Mouse (Mus musculus): ENCODE measurements around the gene Slc38a4. TPM values are rescaled to one million over a fixed set of nuclear protein-coding genes. Genes with fewer than 3 reads are reported as not detected.

Slc38a4 gene
- total and polyA plus RNA-seq, 2 experiments from 2014 or later, result 3.9 to 4.5 TPM

DNA sequence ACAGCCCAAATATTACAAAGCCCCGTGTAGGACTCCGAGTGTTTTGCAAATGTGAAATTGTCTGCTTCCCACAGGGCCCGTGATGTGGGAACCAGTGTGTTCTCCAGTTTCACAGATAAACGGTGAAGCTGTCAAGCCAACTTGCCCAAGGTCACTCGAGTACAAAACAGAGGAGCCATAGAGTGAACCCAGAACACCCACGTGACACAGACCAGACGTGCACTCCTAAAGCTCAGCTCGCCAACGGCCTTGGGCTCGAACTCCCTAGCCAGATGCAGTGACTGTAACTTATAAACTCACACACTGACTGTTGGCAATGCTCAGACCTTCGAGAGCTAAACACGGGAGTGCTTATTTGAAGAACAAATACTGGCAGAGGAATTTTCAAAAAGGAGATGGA lies 5.3 kb downstream of the Slc38a4 start:
- Histone ChIP-seq H3K4me2 (ENCODE audit: low read depth, low read length, poor library complexity, severe bottlenecking) (no peak overlapping the region), H3K4me1 (ENCODE audit: insufficient read depth, low read length) (0 out of 2 replicates have a peak, but pooled peaks cover 3% of the 10 kb centered on the region), H3K4me3 (ENCODE audit: low read depth, low read length) (no peak overlapping the region), H3K27ac (ENCODE audit: low read depth, low read length) (no peak overlapping the region), H3K27me3 (ENCODE audit: insufficient read depth, low read length) (no peaks in the 10 kb centered on the region), H3K9me3 (ENCODE audit: low read length) (peaks cover 9% of the 10 kb centered on the region; the same call in 1 of the 2 replicates), H3K9ac (replicated peaks; ENCODE audit: low read length, poor library complexity, severe bottlenecking) (no peak overlapping the region), H3K36me3 (ENCODE audit: insufficient read depth, low read length) (no peaks in the 10 kb centered on the region)
- DNase-seq (ENCODE audit: low spot score) (no peak), ATAC-seq (ENCODE audit: low FRiP score) (no peak)
- TF ChIP-seq CTCF (IDR thresholded peaks at IDR 0.05), result no peak
- 81% methylated on average over 12 of the region's 12 CpGs for WGBS

GRCm38 (mm10) chr15:97050011-97050410 lies 5.7 kb downstream of the Slc38a4 start:
- H3K36me3 ChIP-seq (ENCODE audit: insufficient read depth, low read length), result no peaks in the 10 kb centered on the region
- H3K27me3 ChIP-seq (ENCODE audit: insufficient read depth, low read length), result no peaks in the 10 kb centered on the region
- H3K9ac ChIP-seq (replicated peaks; ENCODE audit: low read length, poor library complexity, severe bottlenecking), result no peak overlapping the region
- 74% methylated on average over 10 of the region's 10 CpGs for WGBS
- DNase-seq (ENCODE audit: low spot score) (no peak), ATAC-seq (ENCODE audit: low FRiP score) (no peak)
- no peak for TF ChIP-seq CTCF (IDR thresholded peaks at IDR 0.05)
- no peak overlapping the region for H3K4me2 ChIP-seq (ENCODE audit: low read depth, low read length, poor library complexity, severe bottlenecking)
- no peak overlapping the region for H3K27ac ChIP-seq (ENCODE audit: low read depth, low read length)
- 0 out of 2 replicates have a peak, but pooled peaks cover 3% of the 10 kb centered on the region for H3K4me1 ChIP-seq (ENCODE audit: insufficient read depth, low read length)
- H3K4me3 ChIP-seq (ENCODE audit: low read depth, low read length), result no peak overlapping the region
- H3K9me3 ChIP-seq (ENCODE audit: low read length), result peaks cover 5% of the 10 kb centered on the region; the same call in 1 of the 2 replicates

DNA sequence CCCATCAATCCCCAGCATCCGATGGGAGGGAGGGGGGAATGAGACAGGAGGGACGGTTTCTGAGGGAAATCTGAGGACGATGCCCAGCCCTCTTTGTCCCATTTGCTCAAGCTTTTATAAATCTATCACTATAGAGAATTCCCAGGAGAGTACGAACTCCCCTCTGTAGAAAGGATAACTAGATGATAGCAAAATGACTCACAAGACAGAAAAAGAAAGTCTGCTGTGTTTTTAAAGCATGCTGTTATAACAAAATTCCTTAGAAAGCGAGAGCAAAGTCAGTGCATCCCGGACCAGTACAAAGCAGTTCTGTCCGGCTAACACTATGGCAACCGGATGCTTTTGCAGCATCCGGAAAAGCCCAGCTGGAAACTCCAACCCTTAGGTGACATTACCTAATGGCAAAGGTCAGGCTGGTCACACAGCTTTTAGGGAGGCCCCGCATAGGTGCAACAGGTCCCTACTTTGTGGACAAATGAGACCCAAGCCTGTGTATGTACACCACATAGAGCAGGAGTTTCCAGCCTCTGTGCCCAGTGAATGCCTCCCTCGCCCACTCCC lies 6.4 kb downstream of the Slc38a4 start:
- no peak overlapping the region for H3K27ac ChIP-seq (ENCODE audit: low read depth, low read length)
- no peaks in the 10 kb centered on the region for H3K27me3 ChIP-seq (ENCODE audit: insufficient read depth, low read length)
- no peak overlapping the region for H3K9ac ChIP-seq (replicated peaks; ENCODE audit: low read length, poor library complexity, severe bottlenecking)
- no peak for TF ChIP-seq CTCF (IDR thresholded peaks at IDR 0.05)
- no peak overlapping the region for H3K4me2 ChIP-seq (ENCODE audit: low read depth, low read length, poor library complexity, severe bottlenecking)
- ATAC-seq (ENCODE audit: low FRiP score) (no peak), DNase-seq (ENCODE audit: low spot score) (no peak)
- H3K36me3 ChIP-seq (ENCODE audit: insufficient read depth, low read length), result no peaks in the 10 kb centered on the region
- 58% methylated on average over 11 of the region's 11 CpGs for WGBS
- H3K4me1 ChIP-seq (ENCODE audit: insufficient read depth, low read length), result 0 out of 2 replicates have a peak, but pooled peaks cover 3% of the 10 kb centered on the region
- no peak overlapping the region for H3K4me3 ChIP-seq (ENCODE audit: low read depth, low read length)
- H3K9me3 ChIP-seq (ENCODE audit: low read length), result no peaks in the 10 kb centered on the region

- ATAC-seq (ENCODE audit: low FRiP score) (no peak), DNase-seq (ENCODE audit: low spot score) (no peak)
- TF ChIP-seq CTCF (IDR thresholded peaks at IDR 0.05), result no peak
- Histone ChIP-seq H3K4me2 (ENCODE audit: low read depth, low read length, poor library complexity, severe bottlenecking) (no peak overlapping the region), H3K36me3 (ENCODE audit: insufficient read depth, low read length) (no peaks in the 10 kb centered on the region), H3K4me1 (ENCODE audit: insufficient read depth, low read length) (0 out of 2 replicates have a peak, but pooled peaks cover 3% of the 10 kb centered on the region), H3K4me3 (ENCODE audit: low read depth, low read length) (no peak overlapping the region), H3K27me3 (ENCODE audit: insufficient read depth, low read length) (no peaks in the 10 kb centered on the region), H3K27ac (ENCODE audit: low read depth, low read length) (no peak overlapping the region), H3K9ac (replicated peaks; ENCODE audit: low read length, poor library complexity, severe bottlenecking) (no peak overlapping the region), H3K9me3 (ENCODE audit: low read length) (no peaks in the 10 kb centered on the region)
- WGBS, result 93% methylated on average over 5 of the region's 5 CpGs
These were observed 7.5 kb downstream of the Slc38a4 start for GRCm38 (mm10) chr15:97048267-97048666.

DNA sequence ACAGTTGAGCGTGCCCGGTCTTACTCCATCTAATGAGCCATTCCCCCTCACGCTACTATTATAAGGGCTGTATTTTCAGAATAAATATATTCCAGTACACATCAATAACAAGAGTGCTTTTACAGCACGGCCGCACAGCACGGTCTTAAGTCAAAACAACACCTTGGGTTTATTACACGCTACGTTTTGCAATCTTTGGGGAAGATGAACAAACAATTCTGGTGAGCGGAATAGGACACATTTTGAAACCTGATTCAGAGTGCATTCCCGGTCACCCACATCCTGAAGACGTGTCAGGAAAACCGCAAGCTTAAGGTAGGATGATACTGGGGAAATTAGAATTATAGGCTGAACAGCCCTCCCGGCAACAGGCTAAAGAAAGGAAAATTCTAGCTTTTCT lies 11.8 kb downstream of the Slc38a4 start:
- H3K27ac ChIP-seq (ENCODE audit: low read depth, low read length), result no peak overlapping the region
- no peak overlapping the region for H3K9ac ChIP-seq (replicated peaks; ENCODE audit: low read length, poor library complexity, severe bottlenecking)
- H3K4me3 ChIP-seq (ENCODE audit: low read depth, low read length), result no peak overlapping the region
- WGBS, result 89% methylated on average over 13 of the region's 13 CpGs
- H3K36me3 ChIP-seq (ENCODE audit: insufficient read depth, low read length), result no peaks in the 10 kb centered on the region
- DNase-seq (ENCODE audit: low spot score), result no peak
- ATAC-seq (ENCODE audit: low FRiP score), result no peak
- no peaks in the 10 kb centered on the region for H3K4me1 ChIP-seq (ENCODE audit: insufficient read depth, low read length)
- no peak for TF ChIP-seq CTCF (IDR thresholded peaks at IDR 0.05)
- H3K4me2 ChIP-seq (ENCODE audit: low read depth, low read length, poor library complexity, severe bottlenecking), result no peak overlapping the region
- no peaks in the 10 kb centered on the region for H3K9me3 ChIP-seq (ENCODE audit: low read length)
- no peaks in the 10 kb centered on the region for H3K27me3 ChIP-seq (ENCODE audit: insufficient read depth, low read length)

DNA sequence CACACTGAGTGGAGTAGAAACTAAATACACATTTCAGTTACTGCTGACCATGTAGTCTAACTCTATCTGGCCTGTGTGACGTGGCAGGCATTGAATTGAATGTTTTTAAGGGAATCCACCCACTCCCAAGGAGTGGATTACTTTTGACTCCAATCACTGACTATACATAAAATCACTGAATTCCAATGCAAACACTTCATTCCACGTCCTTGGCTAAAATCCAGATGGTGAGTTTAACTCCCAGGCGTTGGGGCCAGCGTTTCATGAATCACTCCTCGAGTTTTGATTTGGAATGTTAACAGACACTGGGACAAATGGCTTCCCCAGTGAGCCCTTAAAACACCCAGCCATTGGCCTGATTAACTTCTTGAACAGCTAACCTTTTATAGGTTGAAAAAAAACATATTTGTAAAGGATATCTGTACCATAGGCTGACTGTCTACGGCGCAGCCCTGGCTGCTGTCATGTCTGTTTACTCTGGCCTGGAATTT lies 13.7 kb downstream of the Slc38a4 start:
- Histone ChIP-seq H3K9ac (replicated peaks; ENCODE audit: low read length, poor library complexity, severe bottlenecking) (no peak overlapping the region), H3K9me3 (ENCODE audit: low read length) (no peaks in the 10 kb centered on the region), H3K27me3 (ENCODE audit: insufficient read depth, low read length) (no peaks in the 10 kb centered on the region), H3K4me2 (ENCODE audit: low read depth, low read length, poor library complexity, severe bottlenecking) (no peak overlapping the region), H3K4me1 (ENCODE audit: insufficient read depth, low read length) (no peaks in the 10 kb centered on the region), H3K4me3 (ENCODE audit: low read depth, low read length) (no peak overlapping the region), H3K27ac (ENCODE audit: low read depth, low read length) (no peak overlapping the region), H3K36me3 (ENCODE audit: insufficient read depth, low read length) (no peaks in the 10 kb centered on the region)
- WGBS, result 70% methylated on average over 7 of the region's 7 CpGs
- ATAC-seq (ENCODE audit: low FRiP score) (no peak), DNase-seq (ENCODE audit: low spot score) (no peak)
- TF ChIP-seq CTCF (IDR thresholded peaks at IDR 0.05), result no peak
